Mouse (Mus musculus): ENCODE data around the gene Vipr1.

DNA sequence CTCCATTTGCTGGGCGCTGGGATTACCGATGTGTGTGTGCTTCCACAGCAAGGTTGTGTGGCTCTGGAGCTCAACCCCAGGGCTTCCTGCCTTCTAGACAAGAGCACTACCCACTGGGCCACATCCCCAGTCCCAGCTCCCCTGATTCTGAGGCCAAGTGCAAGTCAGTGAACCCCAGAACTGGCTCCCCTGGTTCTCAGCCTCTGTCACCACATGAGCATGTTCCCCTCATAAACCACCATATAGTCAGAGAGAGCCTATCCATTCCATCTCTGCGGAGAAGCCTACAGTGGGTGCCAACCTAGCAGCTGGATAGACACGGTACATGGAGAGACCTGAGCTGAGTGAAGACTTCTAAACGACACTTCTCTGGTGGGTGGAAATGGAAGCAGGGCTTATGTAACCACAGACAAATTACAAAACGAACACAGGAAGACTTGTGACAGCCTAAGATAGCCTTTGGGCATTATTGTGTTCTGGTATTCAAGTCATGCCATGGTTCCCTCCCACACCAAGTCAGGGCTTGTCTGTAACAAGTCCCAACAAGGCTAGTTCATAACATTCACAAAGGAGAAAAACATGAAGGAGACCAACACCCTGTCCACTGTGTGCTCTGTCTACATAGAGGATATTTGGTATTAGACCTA lies 63.6 kb downstream of the Vipr1 start:
- TF ChIP-seq POLR2A (IDR thresholded peaks at IDR 0.05; ENCODE audit: low read depth, low read length) = no peak
- no peak for TF ChIP-seq CTCF (IDR thresholded peaks at IDR 0.05; ENCODE audit: extremely low read depth, insufficient read depth, insufficient read length, insufficient replicate concordance)

Measured in spleen, adult 2 months (tissue).